Mouse (Mus musculus): Measurements from ENCODE around the gene Mogat1. TPM values are rescaled to one million over a fixed set of nuclear protein-coding genes. Genes with fewer than 3 reads are reported as not detected.
"Not testable (repeated sequence)": the region's sequence is repeated elsewhere in the genome, so short reads cannot be mapped to it uniquely, and the experiment has no call there.

Mogat1 gene
- 0.50 TPM in 1 of 2 replicates, not detected in the other for polyA plus RNA-seq (2016; fragmentation: Nextera tagmentation; extraction: Ambion mirVana)

DNA sequence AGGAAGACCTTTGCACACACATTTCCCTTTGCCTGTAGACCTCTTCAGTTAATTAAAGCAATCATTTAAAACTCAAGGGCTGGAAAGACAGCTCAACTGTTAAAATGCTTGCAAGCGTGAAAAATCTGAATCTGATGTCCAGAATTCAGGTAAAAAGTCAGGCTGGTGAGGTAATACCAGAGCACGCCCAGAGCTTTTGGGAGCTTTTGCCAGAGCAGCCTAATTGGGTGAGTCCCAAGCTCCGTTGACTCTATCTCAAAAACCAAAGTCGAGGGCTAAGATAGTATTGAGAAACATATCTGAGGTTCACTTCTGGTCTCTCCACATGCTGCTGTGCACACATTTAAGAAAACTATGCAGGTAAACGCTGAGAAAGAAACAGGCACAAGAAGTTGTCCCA lies at the start of gene Mogat1:
Gene Mogat1 (plus strand): TSS at position 130 of the 400 bp plus-strand sequence.
- no peak for ATAC-seq (ENCODE audit: insufficient number of reproducible peaks, insufficient read depth, low FRiP score, low TSS enrichment, low read depth)
- Histone ChIP-seq H3K27ac (no peak within 1 kb of the TSS), H3K9me3 (no peaks in the 10 kb centered on the region), H3K4me2 (peak within 1 kb of the TSS; percentile 62), H3K9ac (replicated peaks) (peak within 1 kb of the TSS; percentile 44), H3K36me3 (no peaks in the 10 kb centered on the region), H3K27me3 (peaks cover 11% of the 10 kb centered on the region), H3K4me3 (replicated peaks) (peak within 1 kb of the TSS; percentile 34), H3K4me1 (replicated peaks) (no peaks in the 10 kb centered on the region; the same call in 1 of the 2 replicates)
- 69% methylated on average over 5 of the region's 5 CpGs for WGBS

DNA sequence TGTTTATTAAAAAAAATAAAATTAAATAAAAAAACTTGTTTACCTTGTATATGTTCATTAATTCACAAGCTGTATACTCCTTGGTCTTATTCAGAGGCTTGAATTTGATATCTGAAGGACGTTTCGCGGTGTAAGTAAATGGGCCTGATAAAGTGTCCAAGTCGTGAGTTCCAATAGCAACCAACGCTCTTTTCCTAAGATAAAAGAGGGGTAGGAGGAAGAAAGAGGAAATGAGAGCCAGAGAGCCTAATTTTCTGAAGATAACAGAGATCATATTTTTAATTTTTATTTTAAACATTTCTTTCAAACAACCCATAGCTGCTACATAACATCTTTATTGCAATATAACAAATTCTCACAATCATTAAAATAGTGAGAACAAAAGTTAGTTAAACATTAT lies 38.4 kb upstream of the Mogat1 start:
- WGBS = 94% methylated on average over 5 of the region's 5 CpGs
- ATAC-seq (ENCODE audit: insufficient number of reproducible peaks, insufficient read depth, low FRiP score, low TSS enrichment, low read depth) = no peak
- Histone ChIP-seq H3K9ac (replicated peaks) (no peak overlapping the region), H3K36me3 (peaks cover 75% of the 10 kb centered on the region), H3K9me3 (no peaks in the 10 kb centered on the region), H3K27ac (no peak overlapping the region), H3K4me3 (replicated peaks) (no peak overlapping the region), H3K4me2 (no peak overlapping the region), H3K27me3 (no peaks in the 10 kb centered on the region), H3K4me1 (replicated peaks) (no peaks in the 10 kb centered on the region)

DNA sequence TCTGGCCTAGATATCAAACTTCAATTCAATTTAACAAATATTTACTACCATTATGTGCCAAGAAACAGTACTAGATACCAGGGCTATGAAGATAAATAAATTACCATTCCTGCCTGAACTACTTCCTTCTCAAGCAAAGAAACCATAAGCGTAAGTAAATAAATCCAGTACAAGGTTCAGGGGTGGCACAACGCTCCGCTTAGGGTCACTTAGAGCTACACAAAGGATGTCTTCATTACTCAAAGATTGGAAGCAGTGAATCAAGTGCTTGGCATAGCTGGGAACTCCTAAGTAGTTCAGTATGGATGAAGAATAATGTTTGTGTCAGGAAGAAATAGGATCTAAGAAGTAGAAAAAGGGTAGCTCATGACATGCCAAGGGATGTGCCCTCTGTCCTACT lies 27.4 kb upstream of the Mogat1 start:
- Histone ChIP-seq H3K9me3 (no peaks in the 10 kb centered on the region), H3K27ac (no peak overlapping the region), H3K9ac (replicated peaks) (no peak overlapping the region), H3K4me2 (no peak overlapping the region), H3K4me1 (replicated peaks) (peaks cover 13% of the 10 kb centered on the region), H3K4me3 (replicated peaks) (no peak overlapping the region), H3K36me3 (peaks cover 31% of the 10 kb centered on the region), H3K27me3 (no peaks in the 10 kb centered on the region)
- ATAC-seq (ENCODE audit: insufficient number of reproducible peaks, insufficient read depth, low FRiP score, low TSS enrichment, low read depth) = no peak
- WGBS = 86% methylated on average over 3 of the region's 3 CpGs

DNA sequence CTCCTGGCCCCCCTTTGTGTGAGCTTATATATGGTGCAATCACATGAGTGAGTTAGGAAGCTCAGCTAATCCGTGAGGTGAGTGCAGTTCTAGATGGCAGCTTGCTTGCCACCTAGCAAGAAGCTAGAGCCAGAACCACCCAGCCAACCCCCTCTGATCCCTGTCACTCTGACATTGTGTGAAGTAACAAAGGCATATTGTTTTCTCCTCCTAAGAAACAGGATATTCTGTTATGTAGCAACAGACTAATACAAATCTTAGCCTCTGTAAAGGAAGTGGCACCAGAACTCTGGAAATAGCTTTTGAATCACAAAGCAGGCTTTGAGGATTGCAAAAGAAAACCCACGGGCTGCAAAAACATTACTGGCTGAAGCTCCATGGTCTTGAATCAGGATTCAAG lies 26.4 kb upstream of the Mogat1 start:
- Histone ChIP-seq H3K9ac (replicated peaks) (no peak overlapping the region), H3K27ac (0 out of 2 replicates have a peak overlapping the region, but pooled peaks have one; percentile 20), H3K36me3 (peaks cover 23% of the 10 kb centered on the region), H3K4me2 (no peak overlapping the region), H3K27me3 (no peaks in the 10 kb centered on the region), H3K9me3 (no peaks in the 10 kb centered on the region), H3K4me1 (replicated peaks) (peaks cover 13% of the 10 kb centered on the region), H3K4me3 (replicated peaks) (no peak overlapping the region)
- no peak for ATAC-seq (ENCODE audit: insufficient number of reproducible peaks, insufficient read depth, low FRiP score, low TSS enrichment, low read depth)
- WGBS = 62% methylated on average over 2 of the region's 2 CpGs

DNA sequence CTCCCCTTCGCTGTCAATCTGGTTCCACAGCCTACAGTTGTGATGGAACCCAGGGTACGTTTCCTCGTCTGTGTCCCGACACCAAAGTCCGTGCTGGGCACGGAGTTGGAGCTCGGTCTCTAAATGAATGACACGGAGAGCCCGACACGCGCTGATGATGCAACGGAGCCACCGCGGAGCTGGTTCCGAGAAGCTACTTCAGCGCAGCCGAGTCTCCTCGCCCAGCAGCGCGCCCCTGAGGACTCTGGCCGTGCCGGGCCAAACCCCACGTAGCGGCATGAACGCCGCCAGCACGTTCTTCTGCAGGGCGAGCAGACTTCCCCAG lies 22.4 kb upstream of the Mogat1 start:
- H3K9me3 ChIP-seq = no peaks in the 10 kb centered on the region
- peak overlapping the region; percentile 96 for H3K4me3 ChIP-seq (replicated peaks)
- H3K36me3 ChIP-seq = peaks cover 7% of the 10 kb centered on the region
- under 1% methylated on average over 28 of the region's 28 CpGs for WGBS
- no peaks in the 10 kb centered on the region for H3K27me3 ChIP-seq
- peak overlapping the region; percentile 80 for H3K9ac ChIP-seq (replicated peaks)
- peak overlapping the region; percentile 42; the same call in 1 of the 2 replicates for H3K27ac ChIP-seq
- H3K4me2 ChIP-seq = peak overlapping the region; percentile 89
- ATAC-seq (ENCODE audit: insufficient number of reproducible peaks, insufficient read depth, low FRiP score, low TSS enrichment, low read depth) = 0 out of 2 replicates have a peak, but pooled peaks have one; percentile 22
- H3K4me1 ChIP-seq (replicated peaks) = peaks cover 17% of the 10 kb centered on the region

DNA sequence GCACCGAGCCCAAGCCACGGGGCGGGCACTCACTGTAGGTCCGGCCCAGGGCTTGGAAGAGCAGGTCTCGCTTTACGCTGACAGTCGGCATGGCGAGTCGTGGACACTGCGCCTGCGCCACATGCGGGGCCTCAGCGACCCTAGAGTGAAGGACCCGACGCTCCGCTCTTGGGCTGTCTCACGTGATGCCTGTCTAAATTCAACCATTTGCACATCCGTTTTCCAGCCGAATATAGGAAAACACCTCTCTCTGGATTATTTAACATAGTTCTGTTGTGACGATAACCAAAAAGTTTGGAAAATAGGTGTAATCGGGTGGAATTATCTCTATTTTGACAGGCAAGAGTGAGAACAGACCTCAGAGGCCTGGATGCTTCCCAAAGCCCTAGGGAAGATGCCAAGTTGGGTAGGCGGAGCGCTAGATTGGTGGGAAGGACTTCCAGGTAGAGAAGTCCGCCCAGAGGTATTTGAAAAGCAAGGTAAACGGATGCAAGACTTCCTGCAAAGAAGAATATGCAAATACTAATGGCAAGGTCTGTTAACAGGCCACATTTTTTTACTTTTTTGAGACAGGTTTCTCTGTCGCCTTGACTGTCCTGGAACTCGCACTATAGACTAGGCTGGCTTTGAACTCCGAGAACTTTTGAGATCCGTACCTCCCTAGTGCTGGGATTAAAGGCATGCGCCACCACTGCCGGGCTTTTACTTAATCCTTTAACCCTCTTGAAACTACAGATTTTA lies 21.9 kb upstream of the Mogat1 start, which contains the start of gene Farsb:
Gene Farsb (minus strand): TSS at position 146 of the 741 bp plus-strand sequence.
- H3K4me3 ChIP-seq (replicated peaks) = peak within 1 kb of the TSS; percentile 96
- 0% methylated on average over 31 of the region's 31 CpGs for WGBS
- peak; percentile 96 for ATAC-seq (ENCODE audit: insufficient number of reproducible peaks, insufficient read depth, low FRiP score, low TSS enrichment, low read depth)
- no peaks in the 10 kb centered on the region for H3K27me3 ChIP-seq
- peaks cover 17% of the 10 kb centered on the region for H3K4me1 ChIP-seq (replicated peaks)
- H3K27ac ChIP-seq = peak within 1 kb of the TSS; percentile 42; the same call in 1 of the 2 replicates
- H3K9me3 ChIP-seq = no peaks in the 10 kb centered on the region
- H3K4me2 ChIP-seq = peak within 1 kb of the TSS; percentile 89
- peak within 1 kb of the TSS; percentile 80 for H3K9ac ChIP-seq (replicated peaks)
- H3K36me3 ChIP-seq = peaks cover 7% of the 10 kb centered on the region

DNA sequence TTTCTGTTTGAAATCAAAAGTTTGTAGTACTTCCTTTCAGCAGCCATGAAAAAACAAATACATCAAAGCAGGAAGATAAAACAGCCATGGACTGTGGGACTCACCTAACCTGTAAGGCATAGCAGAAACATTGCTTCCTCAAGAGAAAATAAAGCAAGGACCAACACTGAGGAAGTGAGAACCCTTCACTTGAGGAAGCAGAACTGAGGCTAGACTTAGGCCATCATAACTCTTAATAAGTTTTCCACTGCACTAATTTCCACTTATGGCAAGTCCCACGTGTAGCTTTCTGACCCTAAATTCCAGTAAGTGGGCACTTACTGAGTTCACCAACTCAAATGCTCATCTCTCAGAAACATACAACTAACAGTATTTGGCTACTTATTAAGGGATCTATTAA lies 20.6 kb upstream of the Mogat1 start:
- 68% methylated on average over 1 of the region's 1 CpGs for WGBS
- no peak for ATAC-seq (ENCODE audit: insufficient number of reproducible peaks, insufficient read depth, low FRiP score, low TSS enrichment, low read depth)
- no peak overlapping the region for H3K4me2 ChIP-seq

DNA sequence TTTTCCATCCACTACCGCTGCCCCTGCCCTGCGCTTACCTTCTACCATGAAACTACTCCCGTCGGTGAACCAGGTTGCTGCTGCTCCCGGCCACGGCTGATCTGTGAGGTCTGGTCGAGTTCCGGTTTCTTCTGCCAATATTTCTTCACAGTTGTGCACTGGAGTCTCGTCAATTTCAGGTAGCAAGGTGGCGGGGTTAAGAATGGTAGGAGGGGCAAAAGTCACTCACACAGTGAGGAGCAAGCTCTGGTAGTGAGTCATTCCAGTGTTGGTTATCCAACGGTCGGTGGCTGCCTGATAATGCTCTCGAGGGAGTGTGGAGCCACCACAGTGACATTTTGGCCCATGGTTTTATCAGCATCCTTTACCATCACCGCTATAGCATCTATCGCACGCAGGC lies 9.8 kb upstream of the Mogat1 start:
- Histone ChIP-seq H3K4me3 (replicated peaks) (no peak overlapping the region), H3K27ac (no peak overlapping the region), H3K27me3 (no peaks in the 10 kb centered on the region), H3K4me2 (no peak overlapping the region), H3K9ac (replicated peaks) (no peak overlapping the region), H3K36me3 (no peaks in the 10 kb centered on the region), H3K9me3 (no peaks in the 10 kb centered on the region), H3K4me1 (replicated peaks) (no peaks in the 10 kb centered on the region)
- WGBS = 90% methylated on average over 16 of the region's 16 CpGs
- no peak for ATAC-seq (ENCODE audit: insufficient number of reproducible peaks, insufficient read depth, low FRiP score, low TSS enrichment, low read depth)

More for the DNA sequence above, 20.6 kb upstream of the Mogat1 start:
- peaks cover 7% of the 10 kb centered on the region for H3K36me3 ChIP-seq
- peaks cover 17% of the 10 kb centered on the region for H3K4me1 ChIP-seq (replicated peaks)
- H3K4me3 ChIP-seq (replicated peaks) = no peak overlapping the region
- no peaks in the 10 kb centered on the region for H3K27me3 ChIP-seq
- H3K9ac ChIP-seq (replicated peaks) = no peak overlapping the region
- no peak overlapping the region for H3K27ac ChIP-seq
- no peaks in the 10 kb centered on the region for H3K9me3 ChIP-seq

DNA sequence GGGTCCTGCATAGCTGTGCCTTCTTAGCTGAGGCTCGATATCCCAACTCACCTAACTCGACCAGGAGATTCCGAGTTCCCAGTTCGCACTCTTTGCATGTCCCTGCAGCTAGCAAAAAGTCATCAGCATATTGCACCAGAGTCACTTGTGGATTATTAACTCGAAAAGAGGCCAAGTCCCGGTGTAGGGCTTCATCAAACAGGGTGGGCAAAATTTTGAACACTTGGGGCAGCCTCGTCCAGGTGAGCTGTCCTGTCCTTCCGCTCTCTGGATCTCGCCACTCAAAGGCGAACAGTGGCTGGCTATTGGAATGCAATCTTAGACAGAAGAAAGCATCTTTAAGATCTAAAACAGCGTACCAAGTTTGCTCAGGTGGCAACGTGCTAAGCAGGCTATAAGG lies 8.9 kb upstream of the Mogat1 start:
- WGBS = 88% methylated on average over 12 of the region's 12 CpGs
- not testable (repeated sequence) for H3K27me3 ChIP-seq

DNA sequence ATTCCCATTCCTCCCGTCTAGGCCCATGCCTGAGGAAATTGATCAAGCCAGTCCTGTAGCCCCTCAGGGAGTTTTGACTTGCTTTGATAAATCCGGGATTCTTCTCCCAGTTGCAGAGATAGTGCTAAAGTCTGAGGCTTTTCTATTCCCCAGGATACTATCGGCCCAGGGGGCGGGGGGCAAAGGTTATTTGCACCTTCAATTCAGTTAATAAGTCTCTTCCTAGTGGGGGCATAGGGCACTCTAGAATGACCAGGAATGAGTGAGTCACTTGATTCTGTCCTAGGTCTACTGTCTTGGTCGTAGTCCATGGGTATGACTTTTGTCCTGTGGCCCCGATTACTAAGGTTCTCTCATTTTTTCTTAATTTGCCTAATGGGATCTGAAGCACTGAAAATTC lies 8.3 kb upstream of the Mogat1 start:
- 87% methylated on average over 6 of the region's 6 CpGs for WGBS
- H3K4me2 ChIP-seq = no peak overlapping the region
- H3K27ac ChIP-seq = no peak overlapping the region
- H3K36me3 ChIP-seq = no peaks in the 10 kb centered on the region
- no peaks in the 10 kb centered on the region for H3K27me3 ChIP-seq
- H3K4me1 ChIP-seq (replicated peaks) = no peaks in the 10 kb centered on the region
- H3K4me3 ChIP-seq (replicated peaks) = no peak overlapping the region
- no peak overlapping the region for H3K9ac ChIP-seq (replicated peaks)
- H3K9me3 ChIP-seq = no peaks in the 10 kb centered on the region
- ATAC-seq (ENCODE audit: insufficient number of reproducible peaks, insufficient read depth, low FRiP score, low TSS enrichment, low read depth) = no peak

More for the DNA sequence above, 8.9 kb upstream of the Mogat1 start:
- H3K9me3 ChIP-seq; H3K27ac ChIP-seq; ATAC-seq (ENCODE audit: insufficient number of reproducible peaks, insufficient read depth, low FRiP score, low TSS enrichment, low read depth); H3K36me3 ChIP-seq; H3K4me3 ChIP-seq (replicated peaks); H3K9ac ChIP-seq (replicated peaks); H3K4me2 ChIP-seq; H3K4me1 ChIP-seq (replicated peaks): not testable (repeated sequence)

DNA sequence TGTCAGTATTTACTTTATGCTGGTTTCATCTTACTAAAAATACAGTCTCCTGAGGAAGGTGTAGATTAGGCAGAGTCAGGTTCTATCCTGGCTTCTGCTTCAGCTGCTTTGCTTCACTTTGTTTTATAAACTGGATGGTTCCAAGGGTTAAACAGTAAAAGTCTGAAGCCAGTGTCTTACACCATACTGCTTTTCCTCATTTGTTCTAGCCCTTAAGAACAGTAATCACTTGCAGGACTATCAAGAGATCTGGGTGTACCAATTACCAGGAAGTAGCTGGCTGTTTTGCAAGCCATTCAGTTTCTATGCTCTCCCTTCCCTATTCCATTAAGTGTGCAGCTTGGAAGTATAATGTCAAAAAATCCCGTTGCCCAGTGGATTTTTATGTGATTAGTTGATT lies 3.7 kb upstream of the Mogat1 start:
- no peak overlapping the region for H3K4me2 ChIP-seq
- no peaks in the 10 kb centered on the region for H3K36me3 ChIP-seq
- H3K27me3 ChIP-seq = peaks cover 11% of the 10 kb centered on the region
- 41% methylated on average over 1 of the region's 1 CpGs for WGBS
- H3K4me1 ChIP-seq (replicated peaks) = no peaks in the 10 kb centered on the region; the same call in 1 of the 2 replicates
- no peak overlapping the region for H3K4me3 ChIP-seq (replicated peaks)
- no peak for ATAC-seq (ENCODE audit: insufficient number of reproducible peaks, insufficient read depth, low FRiP score, low TSS enrichment, low read depth)
- H3K27ac ChIP-seq = no peak overlapping the region
- H3K9me3 ChIP-seq = no peaks in the 10 kb centered on the region
- H3K9ac ChIP-seq (replicated peaks) = no peak overlapping the region
